Mouse (Mus musculus): ENCODE results near the gene Gls2. TPM values are rescaled to one million over a fixed set of nuclear protein-coding genes. Genes with fewer than 3 reads are reported as not detected.

Gls2 gene
- polyA plus RNA-seq (2017; shearing (Covaris generic)), result 0.59 TPM

DNA sequence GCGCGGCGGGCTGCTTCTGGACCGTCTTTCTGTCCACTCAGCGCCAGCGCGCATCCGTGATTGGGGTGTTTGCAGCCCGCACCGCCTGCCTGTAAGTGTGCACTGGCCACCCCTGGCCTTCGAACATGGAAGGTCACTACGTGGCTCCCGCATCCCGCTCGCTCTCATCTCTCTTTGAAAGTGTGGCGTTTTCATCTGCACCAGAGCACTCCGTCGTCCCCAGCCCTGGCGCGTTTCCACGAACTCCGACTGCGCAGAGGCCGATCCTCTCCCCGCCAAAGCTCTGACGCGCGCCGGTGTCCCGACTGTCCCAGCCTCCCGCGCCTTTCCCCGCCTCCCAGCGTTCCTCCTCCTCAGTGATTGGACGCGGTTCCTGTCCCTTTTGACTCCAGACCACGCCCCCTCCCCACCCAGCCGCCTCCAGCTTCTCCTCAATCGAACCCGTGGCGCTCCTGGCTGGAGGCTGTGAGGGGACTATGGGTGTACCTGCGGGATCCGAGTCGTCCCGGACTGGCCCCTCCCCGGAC, at the start of gene Gls2:
Gene Gls2 (plus strand): TSS at position 434 of the 527 bp plus-strand sequence.

DNA sequence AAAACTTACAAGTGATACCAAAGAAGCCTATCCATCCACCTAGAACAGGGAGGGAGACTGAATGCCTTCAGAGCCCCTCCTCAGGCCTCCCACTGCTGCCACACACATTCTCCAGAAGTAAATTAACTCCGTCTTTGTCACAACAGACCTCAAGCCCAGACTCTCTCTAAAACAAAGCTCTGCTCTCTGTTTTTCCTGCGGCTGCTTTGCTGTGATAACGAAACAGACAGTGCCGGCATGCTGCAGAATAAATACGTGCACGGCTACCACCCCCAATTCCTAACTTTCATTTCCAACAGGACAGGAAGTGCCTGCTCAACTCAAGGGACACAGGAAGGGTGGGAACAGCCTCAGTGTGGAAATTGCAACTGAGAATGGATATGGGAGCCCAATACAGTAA, 14.3 kb upstream of the Gls2 start, which contains the start of gene Rbms2:
Gene Rbms2 (minus strand): TSS at position 309 of the 400 bp plus-strand sequence.

DNA sequence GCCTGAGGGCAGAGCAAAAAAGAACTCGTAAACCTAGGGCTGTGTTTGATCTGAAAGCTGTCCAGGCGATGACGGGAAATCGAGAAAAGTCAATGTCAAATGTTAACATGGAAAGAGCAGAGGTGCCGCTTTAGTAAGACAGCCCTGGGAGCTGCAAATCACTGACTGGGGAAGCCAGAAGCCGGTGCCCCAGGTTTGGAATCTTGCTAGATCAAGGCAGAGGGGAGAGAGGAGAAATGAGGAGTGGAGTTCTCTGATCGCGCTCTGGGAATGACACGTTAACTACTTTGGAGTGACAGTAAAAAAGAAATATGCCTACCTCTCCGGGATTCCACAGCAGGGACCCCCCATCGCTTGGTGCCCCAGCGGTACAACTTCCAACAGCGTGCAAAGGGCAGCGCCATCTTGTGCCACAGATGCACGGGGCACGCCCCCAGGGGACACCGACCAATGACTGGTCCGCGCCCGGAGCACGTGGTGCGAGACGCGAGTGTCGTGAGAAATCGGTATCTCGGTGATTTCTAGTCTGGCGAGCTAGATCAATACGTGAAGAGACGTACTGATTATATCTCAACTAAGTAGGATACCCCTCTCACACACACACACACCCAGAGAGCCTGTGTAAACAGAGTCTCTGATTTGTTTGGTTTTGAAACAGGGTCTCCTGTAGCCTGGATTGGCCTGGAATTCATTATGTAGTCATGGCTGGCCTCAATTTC, 17.3 kb downstream of the Gls2 start, which contains the start of gene Spryd4:
Gene Spryd4 (minus strand): TSS at position 418 of the 719 bp plus-strand sequence.

DNA sequence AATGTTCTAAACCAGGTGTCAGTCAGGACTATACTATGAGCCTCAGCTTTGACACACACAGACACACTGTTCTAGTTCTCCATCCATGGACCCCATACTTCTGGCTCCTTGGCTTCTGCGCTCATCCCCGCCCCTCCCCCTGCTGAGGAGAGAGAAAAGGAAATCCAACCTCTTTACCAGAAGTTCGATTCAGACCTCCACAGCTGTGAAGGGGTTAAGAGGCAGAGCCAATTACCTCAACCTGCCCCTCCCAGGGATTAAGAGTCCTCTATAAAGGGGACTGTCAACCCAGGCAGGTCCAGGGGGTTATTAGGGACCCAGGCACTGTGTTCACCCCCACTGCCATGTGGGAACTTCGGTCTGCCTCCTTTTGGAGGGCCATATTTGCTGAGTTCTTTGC, 31.3 kb downstream of the Gls2 start, which contains the start of gene Mip:
Gene Mip (plus strand): TSS at position 301 of the 400 bp plus-strand sequence.

DNA sequence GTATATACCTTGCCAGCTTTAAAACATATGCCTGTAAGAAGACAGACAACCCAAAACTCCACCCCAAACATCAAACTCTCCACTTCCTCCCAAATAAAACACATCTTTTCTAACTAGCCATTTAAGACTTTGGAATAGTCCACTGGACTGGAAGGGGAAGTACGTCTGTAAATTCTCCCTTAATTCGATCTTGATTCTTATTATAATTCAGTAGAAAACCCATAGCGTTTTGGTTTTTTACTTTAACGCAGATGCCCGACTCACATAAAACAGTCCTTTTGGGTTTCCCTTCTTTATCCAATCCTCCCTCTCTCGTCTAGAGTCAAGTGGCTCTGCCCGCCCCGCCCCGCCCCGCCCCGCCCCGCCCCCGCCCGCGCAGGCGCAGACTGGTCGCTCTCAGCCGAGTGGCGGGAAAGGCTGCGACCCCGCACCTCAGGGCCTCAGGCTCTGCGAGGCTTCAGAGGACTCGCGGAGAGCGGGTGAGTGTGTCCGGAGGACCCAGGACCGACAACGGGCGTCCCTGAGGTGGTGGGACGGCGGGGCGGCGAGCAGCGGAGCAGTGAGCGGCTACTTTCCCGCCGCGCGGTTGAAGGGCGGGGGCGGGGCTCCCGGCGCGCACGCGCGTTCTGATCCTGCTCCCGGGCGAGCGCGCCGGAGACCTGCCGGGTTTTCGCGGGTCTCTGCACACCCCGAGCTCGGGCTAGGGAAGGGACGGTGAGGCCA, 37.6 kb downstream of the Gls2 start, which contains the start of gene Timeless:
Gene Timeless (plus strand): TSS at position 369 of the 723 bp plus-strand sequence.

DNA sequence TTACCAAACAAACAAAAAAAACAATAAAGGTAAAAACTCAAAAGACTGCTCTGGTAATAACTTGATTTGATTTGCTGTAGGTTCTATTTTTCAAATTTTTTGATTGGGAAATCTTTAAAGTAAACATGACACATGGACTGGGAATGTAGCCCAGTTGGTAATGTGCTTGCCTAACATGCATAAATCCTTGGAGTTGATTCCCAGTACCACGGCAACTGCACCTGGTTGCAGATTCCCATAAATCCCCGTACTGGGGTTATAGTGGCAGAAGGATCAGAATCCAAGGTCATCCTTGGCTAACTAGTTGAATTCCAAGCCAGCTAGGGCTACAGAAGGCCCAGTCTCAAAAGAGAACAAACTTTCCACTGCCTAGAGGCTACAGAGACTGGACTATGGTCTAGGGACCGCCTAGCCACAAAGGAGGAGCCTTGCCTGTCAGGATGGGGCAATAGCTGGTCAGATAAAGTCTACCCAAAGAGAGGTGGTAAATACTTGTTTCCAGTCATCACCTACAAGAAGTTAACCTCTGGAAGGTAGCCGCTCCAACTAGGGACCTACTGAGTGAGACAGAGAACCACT, 59.5 kb downstream of the Gls2 start, which contains the start of gene Apon:
Gene Apon (plus strand): TSS at position 420 of the 579 bp plus-strand sequence.

Other genes starting within 250 kb of the Gls2 start
- gene Hsd17b6, start 186.8 kb upstream of the Gls2 start, polyA plus RNA-seq (2017; shearing (Covaris generic)), result not detected
- 16.1 TPM for gene Prim1, start 179.3 kb upstream of the Gls2 start, polyA plus RNA-seq (2017; shearing (Covaris generic))
- 553 TPM for gene Naca, start 158.9 kb upstream of the Gls2 start, polyA plus RNA-seq (2017; shearing (Covaris generic))
- 129 TPM for gene Ptges3, start 135.5 kb upstream of the Gls2 start, polyA plus RNA-seq (2017; shearing (Covaris generic))
- 1,208 TPM for gene Atp5b, start 111.2 kb upstream of the Gls2 start, polyA plus RNA-seq (2017; shearing (Covaris generic))
- 73.2 TPM for gene Baz2a, start 102.9 kb upstream of the Gls2 start, polyA plus RNA-seq (2017; shearing (Covaris generic))
- gene Rbms2, start 14.2 kb upstream of the Gls2 start, polyA plus RNA-seq (2017; shearing (Covaris generic)), result 29.8 TPM
- 15.2 TPM for gene Spryd4, start 17.4 kb downstream of the Gls2 start, polyA plus RNA-seq (2017; shearing (Covaris generic))
- not detected for gene Mip, start 31.4 kb downstream of the Gls2 start, polyA plus RNA-seq (2017; shearing (Covaris generic))
- 26.8 TPM for gene Timeless, start 37.6 kb downstream of the Gls2 start, polyA plus RNA-seq (2017; shearing (Covaris generic))
- 0.17 TPM for gene Apon, start 59.6 kb downstream of the Gls2 start, polyA plus RNA-seq (2017; shearing (Covaris generic))
- not detected for gene Apof, start 74.2 kb downstream of the Gls2 start, polyA plus RNA-seq (2017; shearing (Covaris generic))
- gene Stat2, start 76.1 kb downstream of the Gls2 start, polyA plus RNA-seq (2017; shearing (Covaris generic)), result 78.3 TPM
- gene Il23a, start 104.3 kb downstream of the Gls2 start, polyA plus RNA-seq (2017; shearing (Covaris generic)), result not detected
- gene Pan2, start 108.9 kb downstream of the Gls2 start, polyA plus RNA-seq (2017; shearing (Covaris generic)), result 45.7 TPM
- 121 TPM for gene Cnpy2, start 128.0 kb downstream of the Gls2 start, polyA plus RNA-seq (2017; shearing (Covaris generic))
- gene Cs, start 143.3 kb downstream of the Gls2 start, polyA plus RNA-seq (2017; shearing (Covaris generic)), result 164 TPM
- 35.0 TPM for gene Coq10a, start 174.5 kb downstream of the Gls2 start, polyA plus RNA-seq (2017; shearing (Covaris generic))
- gene Ankrd52, start 182.7 kb downstream of the Gls2 start, polyA plus RNA-seq (2017; shearing (Covaris generic)), result 7.0 TPM
- gene Slc39a5, start 206.8 kb downstream of the Gls2 start, polyA plus RNA-seq (2017; shearing (Covaris generic)), result 0.32 TPM
- 104 TPM for gene Nabp2, start 217.0 kb downstream of the Gls2 start, polyA plus RNA-seq (2017; shearing (Covaris generic))
- gene Rnf41, start 217.2 kb downstream of the Gls2 start, polyA plus RNA-seq (2017; shearing (Covaris generic)), result 39.7 TPM